Mouse (Mus musculus): ENCODE data around the gene Olfr98. TPM values are rescaled to one million over a fixed set of nuclear protein-coding genes. Genes with fewer than 3 reads are reported as not detected.
"Not testable (repeated sequence)": the region's sequence is repeated elsewhere in the genome, so short reads cannot be mapped to it uniquely, and the experiment has no call there.

Olfr98 gene
- polyA plus RNA-seq, 1 experiment from 2014 or later = not detected

DNA sequence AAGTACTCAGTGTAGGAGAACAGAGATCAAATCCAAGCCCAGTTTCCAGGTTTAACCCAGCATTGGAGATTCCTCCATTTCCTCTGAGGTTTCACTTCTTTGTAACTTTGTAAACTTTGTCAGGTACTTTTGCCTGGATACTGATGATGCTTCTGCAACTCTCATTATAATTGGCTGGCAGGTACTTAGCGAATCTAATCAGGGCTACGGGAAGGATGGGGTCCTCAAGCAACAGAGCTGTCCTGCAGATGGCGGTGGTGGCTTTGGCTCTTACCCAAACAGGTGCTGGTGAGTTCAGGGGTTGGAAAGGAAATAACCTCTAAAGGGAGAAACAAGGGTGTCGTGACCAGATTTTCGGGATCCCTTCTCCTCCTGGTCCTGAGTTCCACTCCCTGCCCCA, 16.8 kb downstream of the Olfr98 start:
- Histone ChIP-seq H3K9ac (replicated peaks) (no peak overlapping the region), H3K9me3 (no peaks in the 10 kb centered on the region), H3K4me3 (replicated peaks) (no peak overlapping the region), H3K4me2 (replicated peaks) (no peak overlapping the region), H3K36me3 (no peaks in the 10 kb centered on the region), H3K27ac (no peak overlapping the region), H3K4me1 (replicated peaks) (no peaks in the 10 kb centered on the region), H3K27me3 (no peaks in the 10 kb centered on the region)
- ATAC-seq = no peak
- WGBS = 30% methylated on average over 5 of the region's 5 CpGs

DNA sequence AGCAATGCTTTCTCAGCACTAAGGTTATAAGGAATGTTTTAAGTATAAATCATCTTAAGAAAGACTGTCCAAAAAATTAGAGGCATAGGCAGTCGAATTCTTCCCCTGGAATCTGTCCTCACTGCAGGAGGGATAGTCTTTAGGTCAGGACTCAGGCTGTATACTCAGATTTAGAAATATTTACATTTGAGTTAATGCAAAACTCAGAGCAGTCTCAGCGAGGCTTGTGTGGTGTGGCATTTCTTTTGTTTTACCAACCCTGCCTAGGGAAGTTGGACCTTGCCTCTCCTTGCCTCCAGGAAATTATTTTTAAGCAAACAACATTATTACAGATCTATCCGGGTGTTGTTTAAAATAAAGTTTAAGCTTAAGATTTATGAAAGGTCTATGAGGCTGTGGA, 21.4 kb downstream of the Olfr98 start:
- H3K9me3 ChIP-seq = no peaks in the 10 kb centered on the region
- H3K9ac ChIP-seq (replicated peaks) = no peak overlapping the region
- no peaks in the 10 kb centered on the region for H3K36me3 ChIP-seq
- H3K27ac ChIP-seq = no peak overlapping the region
- no peak overlapping the region for H3K4me3 ChIP-seq (replicated peaks)
- WGBS = 57% methylated on average over 3 of the region's 3 CpGs
- no peak overlapping the region for H3K4me2 ChIP-seq (replicated peaks)
- no peaks in the 10 kb centered on the region for H3K4me1 ChIP-seq (replicated peaks)
- ATAC-seq = no peak
- H3K27me3 ChIP-seq = no peaks in the 10 kb centered on the region

DNA sequence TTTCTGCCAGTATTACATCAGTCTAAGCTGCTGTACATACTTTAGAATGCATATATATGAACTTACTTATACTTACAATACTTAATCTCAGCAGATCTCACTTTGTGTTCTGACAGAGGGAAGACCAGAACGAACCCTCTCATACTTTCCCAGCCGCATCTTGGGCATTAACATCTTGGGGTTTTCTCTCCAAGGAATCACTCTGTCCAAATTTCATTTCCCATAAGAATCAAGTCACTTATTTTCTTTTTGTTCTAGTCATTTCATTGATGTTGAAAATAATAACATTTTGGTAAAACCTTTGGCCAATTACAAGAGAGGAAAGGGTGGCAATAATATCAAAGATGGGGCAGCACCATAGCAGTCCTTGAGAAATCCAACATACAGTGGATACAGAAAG, 26.3 kb downstream of the Olfr98 start, which contains the start of gene Olfr97:
TSS of gene Olfr97 (minus strand) at position 101 of the 400 bp plus-strand sequence.
- ATAC-seq = not testable (repeated sequence)

DNA sequence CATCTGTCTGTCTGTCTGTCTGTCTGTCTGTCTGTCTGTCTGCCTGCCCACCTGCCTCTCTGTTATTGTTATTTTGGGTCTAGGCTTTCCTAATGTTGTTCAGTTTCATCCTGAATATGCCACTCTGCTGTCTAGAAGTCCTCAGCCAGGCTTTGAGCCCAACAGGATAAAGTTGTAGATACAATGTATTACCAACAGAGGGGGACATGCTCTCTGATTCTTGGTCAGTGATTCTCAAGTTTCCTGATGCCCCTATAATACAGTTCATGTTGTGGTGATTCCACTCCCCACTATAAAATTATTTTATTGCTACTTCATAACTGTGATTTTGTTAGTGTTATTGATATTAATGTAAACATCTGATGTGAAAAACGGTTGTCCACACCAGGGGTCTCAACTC, 41.7 kb downstream of the Olfr98 start:
- H3K4me2 ChIP-seq (replicated peaks) = no peak overlapping the region
- no peaks in the 10 kb centered on the region for H3K27me3 ChIP-seq
- no peak for ATAC-seq
- H3K9ac ChIP-seq (replicated peaks) = no peak overlapping the region
- H3K9me3 ChIP-seq = 0 out of 2 replicates have a peak, but pooled peaks cover 2% of the 10 kb centered on the region
- H3K27ac ChIP-seq = no peak overlapping the region
- H3K36me3 ChIP-seq = no peaks in the 10 kb centered on the region
- H3K4me1 ChIP-seq (replicated peaks) = no peaks in the 10 kb centered on the region
- whole genome bisulfite sequencing = 21% methylated on average over 1 of the region's 1 CpGs
- no peak overlapping the region for H3K4me3 ChIP-seq (replicated peaks)

More for the DNA sequence above, 26.3 kb downstream of the Olfr98 start, which contains the start of gene Olfr97:
- not testable (repeated sequence) for H3K4me3 ChIP-seq (replicated peaks); H3K36me3 ChIP-seq; H3K4me2 ChIP-seq (replicated peaks); H3K27me3 ChIP-seq; H3K27ac ChIP-seq; H3K9me3 ChIP-seq; H3K9ac ChIP-seq (replicated peaks); H3K4me1 ChIP-seq (replicated peaks)
- 90% methylated on average over 2 of the region's 2 CpGs for WGBS

DNA sequence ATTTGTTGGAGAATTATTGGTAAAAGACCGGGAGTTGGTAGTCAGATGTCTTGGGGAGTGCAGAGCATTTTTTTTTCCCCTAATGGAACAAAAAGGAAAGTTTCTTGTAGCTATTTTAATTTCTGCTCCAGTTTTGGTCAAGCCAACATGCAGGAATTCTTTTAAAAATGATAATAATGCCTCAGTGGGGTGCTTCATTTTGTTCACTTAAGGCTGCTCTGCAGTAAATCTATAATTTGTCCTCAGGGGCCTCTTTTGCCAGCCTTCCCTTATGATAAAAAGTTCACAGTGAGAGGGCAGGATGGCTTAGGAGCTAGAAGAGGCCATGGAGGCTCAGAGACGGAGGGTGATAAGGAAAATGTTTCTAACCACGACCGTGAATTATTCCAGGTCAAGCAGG, 43.7 kb downstream of the Olfr98 start, which contains the start of gene Olfr96:
TSS of gene Olfr96 (plus strand) at position 301 of the 400 bp plus-strand sequence.
- Histone ChIP-seq H3K27me3 (no peaks in the 10 kb centered on the region), H3K4me1 (replicated peaks) (no peaks in the 10 kb centered on the region), H3K9ac (replicated peaks) (no peak within 1 kb of the TSS), H3K27ac (no peak within 1 kb of the TSS), H3K4me3 (replicated peaks) (no peak within 1 kb of the TSS), H3K9me3 (0 out of 2 replicates have a peak, but pooled peaks cover 2% of the 10 kb centered on the region), H3K36me3 (no peaks in the 10 kb centered on the region), H3K4me2 (replicated peaks) (no peak within 1 kb of the TSS)
- ATAC-seq = no peak
- 61% methylated on average over 4 of the region's 4 CpGs for WGBS

DNA sequence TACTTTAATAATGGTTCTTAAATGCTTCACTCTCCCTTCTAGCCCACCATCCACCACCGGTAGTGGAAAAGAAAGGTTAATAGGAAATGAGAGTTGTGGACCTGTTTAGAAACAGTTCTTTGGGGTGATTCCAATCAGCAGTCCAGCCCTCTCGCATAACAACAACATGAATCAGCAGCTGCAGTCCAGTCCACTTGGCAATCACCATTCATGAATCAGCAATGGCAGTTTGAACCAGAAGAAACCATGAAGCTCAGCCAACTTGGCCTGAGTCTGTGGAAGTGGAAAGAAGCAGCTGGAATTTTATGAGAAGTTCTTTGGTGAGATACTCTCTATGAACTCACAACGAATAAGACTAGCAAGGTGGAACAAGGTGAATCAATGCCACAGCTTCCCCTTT, 45.1 kb downstream of the Olfr98 start:
- 87% methylated on average over 3 of the region's 3 CpGs for WGBS
- ATAC-seq = no peak

DNA sequence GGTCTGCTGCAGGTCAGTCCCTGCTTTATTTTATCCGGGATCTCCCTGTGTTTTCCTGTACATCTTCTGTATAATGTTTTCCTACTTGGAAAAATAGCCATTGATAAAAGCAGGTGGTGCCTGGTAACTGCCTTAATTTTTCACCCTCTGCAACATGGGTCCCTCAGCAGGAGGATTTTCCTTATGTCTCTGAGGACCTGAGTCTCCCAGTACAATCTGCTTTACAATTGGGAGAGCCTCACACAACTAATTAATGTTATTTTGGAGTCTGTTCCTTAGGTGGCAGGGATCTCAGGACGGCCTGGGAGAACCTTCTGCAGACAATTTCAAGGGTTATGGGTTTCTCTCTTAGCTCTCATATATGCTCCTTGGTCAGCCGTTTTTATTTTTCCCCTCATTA, 50.5 kb downstream of the Olfr98 start, which contains the start of gene Olfr95:
TSS of gene Olfr95 (minus strand) at position 101 of the 400 bp plus-strand sequence.
- no peak within 1 kb of the TSS for H3K9ac ChIP-seq (replicated peaks)
- H3K36me3 ChIP-seq = no peaks in the 10 kb centered on the region
- H3K27me3 ChIP-seq = peaks cover 14% of the 10 kb centered on the region; the same call in 1 of the 2 replicates
- H3K27ac ChIP-seq = no peak within 1 kb of the TSS
- no peak within 1 kb of the TSS for H3K4me3 ChIP-seq (replicated peaks)
- ATAC-seq = no peak
- no peak within 1 kb of the TSS for H3K4me2 ChIP-seq (replicated peaks)
- 0 out of 2 replicates have a peak, but pooled peaks cover 3% of the 10 kb centered on the region for H3K4me1 ChIP-seq (replicated peaks)
- 0 out of 2 replicates have a peak, but pooled peaks cover 2% of the 10 kb centered on the region for H3K9me3 ChIP-seq
- 78% methylated on average over 3 of the region's 3 CpGs for WGBS

More for the DNA sequence above, 45.1 kb downstream of the Olfr98 start:
- Histone ChIP-seq H3K9me3 (0 out of 2 replicates have a peak, but pooled peaks cover 2% of the 10 kb centered on the region), H3K9ac (replicated peaks) (no peak overlapping the region), H3K27ac (no peak overlapping the region), H3K4me1 (replicated peaks) (no peaks in the 10 kb centered on the region), H3K4me3 (replicated peaks) (no peak overlapping the region), H3K36me3 (no peaks in the 10 kb centered on the region), H3K27me3 (no peaks in the 10 kb centered on the region), H3K4me2 (replicated peaks) (no peak overlapping the region)

Other genes with a start within 250 kb of the Olfr98 start
- gene Mog, start 240.4 kb downstream of the Olfr98 start, polyA plus RNA-seq (2015; fragmentation: Nextera tagmentation; extraction: Ambion mirVana) = 1.6 TPM in 2 replicates
- gene Gabbr1, start 217.8 kb downstream of the Olfr98 start, polyA plus RNA-seq (2015; fragmentation: Nextera tagmentation; extraction: Ambion mirVana) = 46.7 and 53.2 TPM in 2 replicates
- not detected in 2 replicates for gene Olfr90, start 175.2 kb downstream of the Olfr98 start, polyA plus RNA-seq (2015; fragmentation: Nextera tagmentation; extraction: Ambion mirVana)
- gene Olfr91, start 165.5 kb downstream of the Olfr98 start, polyA plus RNA-seq (2015; fragmentation: Nextera tagmentation; extraction: Ambion mirVana) = not detected in 2 replicates
- gene Olfr92, start 143.7 kb downstream of the Olfr98 start, polyA plus RNA-seq (2015; fragmentation: Nextera tagmentation; extraction: Ambion mirVana) = not detected in 2 replicates
- not detected in 2 replicates for gene Olfr93, start 102.3 kb downstream of the Olfr98 start, polyA plus RNA-seq (2015; fragmentation: Nextera tagmentation; extraction: Ambion mirVana)
- gene Ubd, start 69.9 kb downstream of the Olfr98 start, polyA plus RNA-seq (2015; fragmentation: Nextera tagmentation; extraction: Ambion mirVana) = not detected in 2 replicates
- gene Olfr94, start 62.8 kb downstream of the Olfr98 start, polyA plus RNA-seq (2015; fragmentation: Nextera tagmentation; extraction: Ambion mirVana) = not detected in 2 replicates
- not detected in 2 replicates for gene Olfr95, start 50.6 kb downstream of the Olfr98 start, polyA plus RNA-seq (2015; fragmentation: Nextera tagmentation; extraction: Ambion mirVana)
- gene Olfr96, start 43.6 kb downstream of the Olfr98 start, polyA plus RNA-seq (2015; fragmentation: Nextera tagmentation; extraction: Ambion mirVana) = not detected in 2 replicates
- not detected in 2 replicates for gene Olfr97, start 26.4 kb downstream of the Olfr98 start, polyA plus RNA-seq (2015; fragmentation: Nextera tagmentation; extraction: Ambion mirVana)
- gene H2-M3, start 6.5 kb upstream of the Olfr98 start, polyA plus RNA-seq (2015; fragmentation: Nextera tagmentation; extraction: Ambion mirVana) = 0.54 and 1.1 TPM in 2 replicates
- gene Olfr99, start 19.7 kb upstream of the Olfr98 start, polyA plus RNA-seq (2015; fragmentation: Nextera tagmentation; extraction: Ambion mirVana) = not detected in 2 replicates
- not detected in 2 replicates for gene Olfr101, start 40.6 kb upstream of the Olfr98 start, polyA plus RNA-seq (2015; fragmentation: Nextera tagmentation; extraction: Ambion mirVana)
- gene Olfr102, start 53.3 kb upstream of the Olfr98 start, polyA plus RNA-seq (2015; fragmentation: Nextera tagmentation; extraction: Ambion mirVana) = not detected in 2 replicates
- gene Olfr103, start 75.9 kb upstream of the Olfr98 start, polyA plus RNA-seq (2015; fragmentation: Nextera tagmentation; extraction: Ambion mirVana) = not detected in 2 replicates
- not detected in 2 replicates for gene Olfr104-ps, start 95.8 kb upstream of the Olfr98 start, polyA plus RNA-seq (2015; fragmentation: Nextera tagmentation; extraction: Ambion mirVana)
- gene Olfr105-ps, start 115.3 kb upstream of the Olfr98 start, polyA plus RNA-seq (2015; fragmentation: Nextera tagmentation; extraction: Ambion mirVana) = not detected in 2 replicates
- not detected in 2 replicates for gene Olfr106-ps, start 126.6 kb upstream of the Olfr98 start, polyA plus RNA-seq (2015; fragmentation: Nextera tagmentation; extraction: Ambion mirVana)
- not detected in 2 replicates for gene Olfr107, start 135.5 kb upstream of the Olfr98 start, polyA plus RNA-seq (2015; fragmentation: Nextera tagmentation; extraction: Ambion mirVana)
- not detected in 2 replicates for gene Olfr108, start 181.7 kb upstream of the Olfr98 start, polyA plus RNA-seq (2015; fragmentation: Nextera tagmentation; extraction: Ambion mirVana)
- not detected in 2 replicates for gene Olfr109, start 195.2 kb upstream of the Olfr98 start, polyA plus RNA-seq (2015; fragmentation: Nextera tagmentation; extraction: Ambion mirVana)
- gene H2-M2, start 219.8 kb upstream of the Olfr98 start, polyA plus RNA-seq (2015; fragmentation: Nextera tagmentation; extraction: Ambion mirVana) = not detected in 2 replicates
- gene Olfr110, start 228.7 kb upstream of the Olfr98 start, polyA plus RNA-seq (2015; fragmentation: Nextera tagmentation; extraction: Ambion mirVana) = not detected in 2 replicates
- gene Olfr111, start 244.3 kb upstream of the Olfr98 start, polyA plus RNA-seq (2015; fragmentation: Nextera tagmentation; extraction: Ambion mirVana) = not detected in 2 replicates